Mouse (Mus musculus): Measurements from ENCODE around the gene Pbld2. TPM values are rescaled to one million over a fixed set of nuclear protein-coding genes. Genes with fewer than 3 reads are reported as not detected.
A peak's percentile ranks its signal among the peaks of the same experiment; 100 is the strongest.

The Pbld2 gene
- polyA plus RNA-seq, 1 experiment, result 1.0 TPM

GRCm38 (mm10) chr10:63062696-63063095 lies 38.6 kb downstream of the Pbld2 start:
- Histone ChIP-seq H3K36me3 (ENCODE audit: control insufficient read depth, insufficient read depth) (no peaks in the 10 kb centered on the region), H3ac (ENCODE audit: control insufficient read depth, insufficient read length) (no peak overlapping the region), H3K27me3 (ENCODE audit: control insufficient read depth, insufficient read depth, insufficient read length) (peaks cover 33% of the 10 kb centered on the region), H3K4me3 (no peak overlapping the region), H3K4me2 (ENCODE audit: low read depth) (no peak overlapping the region), H3K79me2 (ENCODE audit: control insufficient read depth, insufficient read depth) (no peaks in the 10 kb centered on the region)
- TF ChIP-seq REST (IDR thresholded peaks at IDR 0.05; ENCODE audit: insufficient read depth, insufficient read length), result no peak
- no peak for TF ChIP-seq SRF (IDR thresholded peaks at IDR 0.05; ENCODE audit: control insufficient read depth, insufficient read length, low read depth)
- TF ChIP-seq POLR2A (IDR thresholded peaks at IDR 0.05; ENCODE audit: insufficient read length, low read depth), result no peak
- TF ChIP-seq POLR2AphosphoS2 (IDR thresholded peaks at IDR 0.05; ENCODE audit: insufficient read length, low read depth), result no peak
- no peak for TF ChIP-seq USF1 (IDR thresholded peaks at IDR 0.05; ENCODE audit: low read depth)

GRCm38 (mm10) chr10:63063365-63063764 lies 39.2 kb downstream of the Pbld2 start:
- H3K27me3 ChIP-seq (ENCODE audit: control insufficient read depth, insufficient read depth, insufficient read length), result peaks cover 33% of the 10 kb centered on the region
- H3K79me2 ChIP-seq (ENCODE audit: control insufficient read depth, insufficient read depth), result no peaks in the 10 kb centered on the region
- TF ChIP-seq POLR2AphosphoS2 (IDR thresholded peaks at IDR 0.05; ENCODE audit: insufficient read length, low read depth) (no peak), MYOG (IDR thresholded peaks at IDR 0.05; ENCODE audit: control insufficient read depth in 1 of 3, insufficient read depth in 1 of 3, insufficient read length in 2 of 3, low read depth in 2 of 3) (no peak), CEBPB (IDR thresholded peaks at IDR 0.05; ENCODE audit: insufficient read depth, poor library complexity, severe bottlenecking) (no peak), POLR2A (IDR thresholded peaks at IDR 0.05; ENCODE audit: insufficient read length, low read depth) (no peak), USF1 (IDR thresholded peaks at IDR 0.05; ENCODE audit: low read depth) (no peak), REST (IDR thresholded peaks at IDR 0.05; ENCODE audit: insufficient read depth, insufficient read length) (no peak), MAX (IDR thresholded peaks at IDR 0.05; ENCODE audit: low read depth) (no peak), SRF (IDR thresholded peaks at IDR 0.05; ENCODE audit: control insufficient read depth, insufficient read length, low read depth) (no peak), E2F4 (IDR thresholded peaks at IDR 0.05; ENCODE audit: insufficient read depth) (no peak), MYOD1 (IDR thresholded peaks at IDR 0.05; ENCODE audit: control insufficient read depth in 1 of 3, insufficient read length in 2 of 3, low read depth in 2 of 3) (no peak)
- H3K4me3 ChIP-seq, result no peak overlapping the region
- no peak overlapping the region for H3K4me2 ChIP-seq (ENCODE audit: low read depth)
- H3ac ChIP-seq (ENCODE audit: control insufficient read depth, insufficient read length), result no peak overlapping the region
- H3K36me3 ChIP-seq (ENCODE audit: control insufficient read depth, insufficient read depth), result no peaks in the 10 kb centered on the region

- TF ChIP-seq MYOG (IDR thresholded peaks at IDR 0.05; ENCODE audit: control insufficient read depth in 1 of 3, insufficient read depth in 1 of 3, insufficient read length in 2 of 3, low read depth in 2 of 3) (no peak), TCF12 (IDR thresholded peaks at IDR 0.05; ENCODE audit: insufficient read depth, poor library complexity, severe bottlenecking) (no peak), REST (IDR thresholded peaks at IDR 0.05; ENCODE audit: insufficient read depth, insufficient read length) (no peak), MYOD1 (IDR thresholded peaks at IDR 0.05; ENCODE audit: control insufficient read depth in 1 of 3, insufficient read length in 2 of 3, low read depth in 2 of 3) (no peak), MAX (IDR thresholded peaks at IDR 0.05; ENCODE audit: low read depth) (no peak), SRF (IDR thresholded peaks at IDR 0.05; ENCODE audit: control insufficient read depth, insufficient read length, low read depth) (no peak), USF1 (IDR thresholded peaks at IDR 0.05; ENCODE audit: low read depth) (no peak), POLR2AphosphoS2 (IDR thresholded peaks at IDR 0.05; ENCODE audit: insufficient read length, low read depth) (no peak)
- Histone ChIP-seq H3K27me3 (ENCODE audit: control insufficient read depth, insufficient read depth, insufficient read length) (peaks cover 33% of the 10 kb centered on the region), H3ac (ENCODE audit: control insufficient read depth, insufficient read length) (no peak overlapping the region), H3K4me2 (ENCODE audit: low read depth) (no peak overlapping the region), H3K36me3 (ENCODE audit: control insufficient read depth, insufficient read depth) (no peaks in the 10 kb centered on the region), H3K79me2 (ENCODE audit: control insufficient read depth, insufficient read depth) (no peaks in the 10 kb centered on the region), H3K4me3 (no peak overlapping the region)
These were observed 40.4 kb downstream of the Pbld2 start for GRCm38 (mm10) chr10:63064516-63064915.

- TF ChIP-seq E2F4 (IDR thresholded peaks at IDR 0.05; ENCODE audit: insufficient read depth), result no peak
- no peak for TF ChIP-seq POLR2AphosphoS2 (IDR thresholded peaks at IDR 0.05; ENCODE audit: insufficient read length, low read depth)
- no peak for TF ChIP-seq MYOG (IDR thresholded peaks at IDR 0.05; ENCODE audit: control insufficient read depth in 1 of 3, insufficient read depth in 1 of 3, insufficient read length in 2 of 3, low read depth in 2 of 3)
- TF ChIP-seq CEBPB (IDR thresholded peaks at IDR 0.05; ENCODE audit: insufficient read depth, poor library complexity, severe bottlenecking), result no peak
- TF ChIP-seq TCF3 (IDR thresholded peaks at IDR 0.05; ENCODE audit: insufficient read length, low read depth), result no peak
- no peak for TF ChIP-seq TCF12 (IDR thresholded peaks at IDR 0.05; ENCODE audit: insufficient read depth, poor library complexity, severe bottlenecking)
- no peak for TF ChIP-seq SRF (IDR thresholded peaks at IDR 0.05; ENCODE audit: control insufficient read depth, insufficient read length, low read depth)
- no peak for TF ChIP-seq REST (IDR thresholded peaks at IDR 0.05; ENCODE audit: insufficient read depth, insufficient read length)
- TF ChIP-seq USF1 (IDR thresholded peaks at IDR 0.05; ENCODE audit: low read depth), result no peak
- TF ChIP-seq MYOD1 (IDR thresholded peaks at IDR 0.05; ENCODE audit: control insufficient read depth in 1 of 3, insufficient read length in 2 of 3, low read depth in 2 of 3), result no peak
- no peak for TF ChIP-seq MAX (IDR thresholded peaks at IDR 0.05; ENCODE audit: low read depth)
- no peak for TF ChIP-seq POLR2A (IDR thresholded peaks at IDR 0.05; ENCODE audit: insufficient read length, low read depth)
- peaks cover 33% of the 10 kb centered on the region for H3K27me3 ChIP-seq (ENCODE audit: control insufficient read depth, insufficient read depth, insufficient read length)
- no peaks in the 10 kb centered on the region for H3K36me3 ChIP-seq (ENCODE audit: control insufficient read depth, insufficient read depth)
- no peak overlapping the region for H3K4me3 ChIP-seq
- H3K4me2 ChIP-seq (ENCODE audit: low read depth), result no peak overlapping the region
- H3K79me2 ChIP-seq (ENCODE audit: control insufficient read depth, insufficient read depth), result no peaks in the 10 kb centered on the region
- no peak overlapping the region for H3ac ChIP-seq (ENCODE audit: control insufficient read depth, insufficient read length)
These were observed 41.4 kb downstream of the Pbld2 start for GRCm38 (mm10) chr10:63065561-63065960.

- no peaks in the 10 kb centered on the region for H3K79me2 ChIP-seq (ENCODE audit: control insufficient read depth, insufficient read depth)
- H3K4me2 ChIP-seq (ENCODE audit: low read depth), result no peak overlapping the region
- no peak overlapping the region for H3K4me3 ChIP-seq
- H3K36me3 ChIP-seq (ENCODE audit: control insufficient read depth, insufficient read depth), result no peaks in the 10 kb centered on the region
- no peak overlapping the region for H3ac ChIP-seq (ENCODE audit: control insufficient read depth, insufficient read length)
- TF ChIP-seq POLR2A (IDR thresholded peaks at IDR 0.05; ENCODE audit: insufficient read length, low read depth), result no peak
- TF ChIP-seq SRF (IDR thresholded peaks at IDR 0.05; ENCODE audit: control insufficient read depth, insufficient read length, low read depth), result no peak
- TF ChIP-seq MYOD1 (IDR thresholded peaks at IDR 0.05; ENCODE audit: control insufficient read depth in 1 of 3, insufficient read length in 2 of 3, low read depth in 2 of 3), result peak in 1 of 3 experiments; percentile 27
- H3K27me3 ChIP-seq (ENCODE audit: control insufficient read depth, insufficient read depth, insufficient read length), result peaks cover 33% of the 10 kb centered on the region
These were observed 41.9 kb downstream of the Pbld2 start for GRCm38 (mm10) chr10:63065988-63066387.

All from myocyte (in vitro differentiated cells).